Mouse (Mus musculus): ENCODE measurements around the gene Casp6.

GRCm38 (mm10) chr3:129949158-129949773, 48.0 kb downstream of the Casp6 start:
- TF ChIP-seq REST (IDR thresholded peaks at IDR 0.05; ENCODE audit: insufficient read depth, insufficient read length): no peak
- no peak for TF ChIP-seq SRF (IDR thresholded peaks at IDR 0.05; ENCODE audit: control insufficient read depth, insufficient read length, low read depth)
- no peak for TF ChIP-seq POLR2A (IDR thresholded peaks at IDR 0.05; ENCODE audit: insufficient read length, low read depth)
